Mouse (Mus musculus): ENCODE results near the gene Nup62.

DNA sequence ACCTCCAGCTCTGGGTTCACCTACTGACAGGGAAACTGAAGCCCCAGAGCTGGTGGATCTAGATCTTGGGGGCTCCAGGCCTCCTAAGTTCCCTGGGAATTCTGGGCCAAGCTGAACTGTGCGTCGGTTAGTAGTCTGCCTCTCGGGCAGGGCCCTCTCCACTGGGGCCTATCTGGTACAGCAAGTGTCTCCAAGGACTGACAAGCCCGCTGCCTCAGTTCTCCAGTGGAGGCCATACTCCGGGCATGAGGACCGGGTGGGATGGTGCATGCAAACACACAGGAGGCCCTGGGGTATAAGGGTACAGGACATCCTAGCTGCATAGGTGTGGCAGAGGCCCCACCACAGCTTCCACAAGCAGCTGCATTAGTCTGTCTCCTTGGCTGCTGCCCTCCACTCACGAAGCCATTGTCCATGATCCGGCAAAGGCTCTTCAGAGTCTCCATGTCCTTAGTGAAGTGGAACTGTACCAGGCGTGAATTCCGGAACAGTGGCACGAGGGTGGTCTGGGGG is 48.1 kb downstream of the Nup62 start:
- TF ChIP-seq CTCF (IDR thresholded peaks at IDR 0.05; ENCODE audit: low read depth) (no peak), EP300 (IDR thresholded peaks at IDR 0.05; ENCODE audit: low read depth) (no peak)

Data from liver, embryonic 14.5 days (tissue).